Mouse (Mus musculus) midbrain, embryonic 15.5 days (tissue): ENCODE data around the gene Fam155a. TPM values are rescaled to one million over a fixed set of nuclear protein-coding genes. Genes with fewer than 3 reads are reported as not detected.
"Not testable (repeated sequence)": the region's sequence is repeated elsewhere in the genome, so short reads cannot be mapped to it uniquely, and the experiment has no call there.

Experiments
- ATAC-seq: fragments of 200-750 bp; cut with Nextera tagmentation; replicated peaks from 2 replicates; pipeline ENCODE4 v1.8.0; 2017; ENCODE audit warnings: moderate TSS enrichment
- H3K27ac ChIP-seq: fragments of 300-500 bp; sonication (generic); 2 replicates; pipeline ENCODE4 v1.5.1; 2015; ENCODE audit warnings: mild to moderate bottlenecking, inconsistent platforms
- H3K27me3 ChIP-seq: fragments of 300-500 bp; sonication (generic); replicated peaks from 2 replicates; pipeline ENCODE4 v1.6.1; 2015; ENCODE audit warnings: inconsistent platforms
- H3K36me3 ChIP-seq: fragments of 300-500 bp; sonication (generic); replicated peaks from 2 replicates; pipeline ENCODE4 v1.6.1; 2015; ENCODE audit warnings: inconsistent platforms
- H3K4me1 ChIP-seq: fragments of 300-500 bp; sonication (generic); 2 replicates; pipeline ENCODE4 v1.6.1; 2015; ENCODE audit warnings: inconsistent platforms
- H3K4me2 ChIP-seq: fragments of 300-500 bp; sonication (generic); 2 replicates; pipeline ENCODE4 v1.6.1; 2015; ENCODE audit warnings: inconsistent platforms, mild to moderate bottlenecking, moderate library complexity
- H3K4me3 ChIP-seq: fragments of 300-500 bp; sonication (generic); 2 replicates; pipeline ENCODE4 v1.5.1; 2015; ENCODE audit warnings: mild to moderate bottlenecking, inconsistent platforms
- H3K9ac ChIP-seq: fragments of 300-500 bp; sonication (generic); 2 replicates; pipeline ENCODE4 v1.6.1; 2015; ENCODE audit warnings: mild to moderate bottlenecking, inconsistent platforms
- H3K9me3 ChIP-seq: fragments of 300-500 bp; sonication (generic); 2 replicates; pipeline ENCODE4 v1.6.1; 2016; ENCODE audit warnings: inconsistent platforms
- WGBS: fragments of 180-500 bp; shearing (Covaris S2); methylation state at CpG from one replicate; pipeline ENCODE4 v1.1.7; 2015; ENCODE audit warnings: mixed read lengths; 5-methylcytosine and 5-hydroxymethylcytosine counted together
- polyA plus RNA-seq: library from polyadenylated mRNA; unstranded; fragments of >200 nt; fragmentation: Nextera tagmentation; extraction: Ambion mirVana; gene quantifications from 2 replicates; pipeline ENCODE4 v1.2.1, GENCODE M21; 2015

The Fam155a gene
- 32.8 and 34.1 TPM in 2 replicates for polyA plus RNA-seq

DNA sequence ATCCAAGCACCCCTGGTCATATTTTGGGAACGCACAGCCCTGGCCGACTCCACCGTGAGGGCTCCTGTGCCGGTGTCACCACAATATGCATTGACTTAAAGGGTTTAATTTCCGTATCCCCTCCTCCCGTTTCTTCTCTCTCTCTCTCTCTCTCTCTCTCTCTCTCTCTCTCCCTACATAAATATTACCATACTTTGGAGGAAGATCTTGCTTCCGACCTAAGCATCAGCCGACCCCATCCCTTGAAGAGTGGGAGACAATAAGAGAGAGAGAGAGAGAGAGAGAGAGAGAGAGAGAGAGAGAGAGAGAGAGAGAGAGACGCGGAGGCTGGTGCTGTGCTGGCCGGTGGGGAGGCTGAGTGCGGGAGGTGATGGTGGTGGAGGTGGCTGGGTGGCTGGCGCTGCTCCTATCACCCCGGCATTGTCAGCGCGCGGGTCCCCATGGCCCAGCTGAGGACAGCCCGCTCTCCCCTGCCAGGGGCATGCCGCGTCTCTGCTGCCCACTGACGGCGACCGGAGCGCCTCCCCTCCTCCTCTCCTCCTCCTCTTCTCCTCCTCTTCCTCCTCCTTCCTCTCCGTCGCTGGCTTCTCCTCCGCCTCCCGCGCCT, at the start of gene Fam155a:
TSS of gene Fam155a (minus strand) at position 163 of the 607 bp plus-strand sequence.
- Histone ChIP-seq H3K9me3 (no peaks in the 10 kb centered on the region), H3K4me2 (peak within 1 kb of the TSS; percentile 95), H3K9ac (peak within 1 kb of the TSS; percentile 83), H3K36me3 (no peaks in the 10 kb centered on the region), H3K4me3 (peak within 1 kb of the TSS; percentile 73), H3K4me1 (peaks cover 24% of the 10 kb centered on the region), H3K27me3 (no peaks in the 10 kb centered on the region), H3K27ac (peak within 1 kb of the TSS; percentile 94)
- ATAC-seq = peak; percentile 71
- under 1% methylated on average over 21 of the region's 29 CpGs for WGBS

DNA sequence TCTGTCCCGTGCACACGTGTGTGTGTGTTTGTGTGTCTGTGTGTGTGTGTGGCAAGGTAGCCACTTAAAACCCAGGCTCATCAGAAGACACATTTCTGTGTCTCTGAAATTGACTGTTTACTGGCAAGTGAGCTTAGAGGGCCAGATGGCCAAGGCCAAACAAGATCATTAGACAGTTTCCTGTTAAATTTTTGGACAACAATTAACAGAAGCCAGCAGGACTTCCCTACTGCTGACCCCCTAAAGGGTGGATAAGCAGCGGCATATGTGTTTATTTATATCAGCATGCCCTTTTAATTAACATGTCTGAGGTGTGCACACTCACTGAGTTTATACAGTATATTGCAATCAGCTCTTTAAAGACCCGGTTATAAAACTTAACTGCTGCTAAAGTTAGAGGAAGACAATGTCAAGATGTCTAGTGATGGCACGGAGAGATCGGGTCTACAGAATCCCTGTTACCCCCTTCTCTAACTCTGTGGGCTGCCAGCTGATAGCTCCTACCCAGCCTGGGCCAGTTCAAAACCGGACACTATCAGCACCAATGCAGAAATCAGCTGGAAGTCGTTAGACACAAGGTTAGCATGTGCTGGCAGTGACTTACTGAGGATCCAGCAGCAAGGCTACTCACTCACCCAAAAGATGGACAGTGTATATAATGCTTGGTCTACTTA, 42.4 kb upstream of the Fam155a start:
- no peak overlapping the region for H3K9ac ChIP-seq
- H3K4me3 ChIP-seq = no peak overlapping the region
- no peaks in the 10 kb centered on the region for H3K4me1 ChIP-seq
- H3K9me3 ChIP-seq = no peaks in the 10 kb centered on the region
- no peak overlapping the region for H3K4me2 ChIP-seq
- no peak overlapping the region for H3K27ac ChIP-seq
- no peaks in the 10 kb centered on the region for H3K27me3 ChIP-seq
- H3K36me3 ChIP-seq = no peaks in the 10 kb centered on the region
- 78% methylated on average over 8 of the region's 8 CpGs for WGBS
- ATAC-seq = no peak

DNA sequence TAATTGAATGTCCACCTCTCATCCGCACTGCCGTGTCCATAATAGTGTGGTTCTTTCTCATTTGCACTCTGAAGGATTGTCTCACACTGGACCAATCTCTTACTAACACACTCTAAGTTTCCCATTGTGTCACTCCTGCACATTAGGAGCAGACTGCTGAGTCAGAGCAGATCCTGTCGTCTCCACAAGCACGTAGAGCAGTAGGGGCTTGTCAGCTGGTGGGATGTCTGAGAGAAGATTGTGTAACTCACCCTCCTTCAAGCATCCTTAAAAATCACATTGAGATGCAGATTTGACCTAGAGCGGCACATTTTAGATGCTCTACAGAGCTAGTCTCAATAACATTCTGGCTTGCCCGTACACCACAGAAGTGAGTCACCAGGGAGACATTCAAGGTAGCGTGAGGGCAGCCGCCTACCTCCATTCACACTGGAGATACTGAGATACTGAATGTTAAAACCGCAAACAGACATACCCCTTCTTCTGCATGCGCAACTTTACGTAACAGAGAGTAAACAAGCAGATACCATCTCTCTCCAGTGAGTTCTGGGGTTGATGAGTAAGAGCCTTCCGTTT, 40.1 kb upstream of the Fam155a start:
- Histone ChIP-seq H3K27me3 (no peaks in the 10 kb centered on the region), H3K36me3 (no peaks in the 10 kb centered on the region), H3K4me3 (no peak overlapping the region), H3K4me1 (no peaks in the 10 kb centered on the region), H3K9me3 (no peaks in the 10 kb centered on the region), H3K27ac (no peak overlapping the region), H3K4me2 (no peak overlapping the region), H3K9ac (no peak overlapping the region)
- WGBS = 77% methylated on average over 12 of the region's 12 CpGs
- ATAC-seq = no peak

DNA sequence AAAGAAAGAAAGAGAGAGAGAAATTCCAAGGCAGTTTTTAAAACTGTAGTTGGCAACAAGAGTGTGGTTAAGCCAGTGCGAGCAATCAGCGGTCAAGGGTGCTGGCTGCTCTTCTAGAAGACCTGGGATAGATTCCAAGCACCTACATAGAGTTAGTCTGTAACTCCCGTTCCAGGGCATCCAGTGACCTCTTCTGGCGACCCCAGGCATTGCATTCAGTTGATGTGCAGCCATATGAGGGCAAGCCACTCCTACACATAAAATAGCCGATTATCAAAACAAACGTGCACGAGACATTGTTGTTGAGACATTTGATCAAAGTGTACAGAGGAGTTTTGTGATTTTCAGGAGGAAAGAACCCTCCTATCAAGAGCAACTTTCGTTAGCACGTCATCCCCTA, 37.6 kb upstream of the Fam155a start:
- H3K9me3 ChIP-seq = no peaks in the 10 kb centered on the region
- no peak overlapping the region for H3K9ac ChIP-seq
- H3K36me3 ChIP-seq = no peaks in the 10 kb centered on the region
- H3K27ac ChIP-seq = no peak overlapping the region
- 89% methylated on average over 9 of the region's 9 CpGs for WGBS
- H3K4me2 ChIP-seq = no peak overlapping the region
- H3K4me3 ChIP-seq = no peak overlapping the region
- ATAC-seq = no peak
- no peaks in the 10 kb centered on the region for H3K27me3 ChIP-seq
- H3K4me1 ChIP-seq = no peaks in the 10 kb centered on the region

DNA sequence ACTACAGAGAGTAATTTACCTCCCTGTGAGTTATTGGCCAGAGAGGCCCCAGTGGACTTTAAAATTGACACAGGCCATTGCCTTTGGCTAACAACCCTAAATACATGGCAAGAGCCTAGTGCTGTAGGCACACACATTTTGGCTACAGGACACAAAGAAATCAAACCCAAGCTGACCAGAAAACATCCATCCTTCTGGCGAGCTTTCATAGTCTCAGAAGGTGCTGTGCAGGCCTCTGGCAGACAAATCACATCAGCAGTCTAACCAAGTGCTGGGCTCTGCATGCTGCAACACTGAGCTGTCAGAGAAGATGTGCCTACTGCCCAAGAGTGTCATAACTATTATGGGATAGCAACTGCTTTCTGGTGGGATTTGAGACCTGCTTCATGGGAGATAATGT, 34.7 kb upstream of the Fam155a start:
- ATAC-seq = no peak
- Histone ChIP-seq H3K9ac (no peak overlapping the region), H3K36me3 (no peaks in the 10 kb centered on the region), H3K4me1 (no peaks in the 10 kb centered on the region), H3K27me3 (no peaks in the 10 kb centered on the region), H3K4me2 (no peak overlapping the region), H3K4me3 (no peak overlapping the region), H3K9me3 (no peaks in the 10 kb centered on the region), H3K27ac (no peak overlapping the region)
- WGBS = 69% methylated on average over 1 of the region's 1 CpGs

DNA sequence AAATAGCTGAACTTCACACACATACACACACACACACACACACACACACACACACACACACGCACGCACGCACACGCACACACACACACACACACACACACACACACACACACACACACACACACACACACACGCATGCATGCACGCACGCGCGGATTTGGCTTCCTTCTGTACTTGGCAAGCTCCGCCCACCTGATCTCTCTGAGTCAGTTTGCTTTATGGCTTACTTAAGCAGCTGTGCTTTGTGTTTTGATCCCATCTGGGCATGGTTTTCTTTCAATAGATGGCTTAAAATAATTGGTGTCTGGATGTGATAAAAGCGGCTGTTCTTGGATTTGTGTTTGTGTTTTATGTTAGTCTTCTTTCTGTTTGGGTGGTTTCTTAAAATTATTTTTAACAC, 29.4 kb upstream of the Fam155a start:
- not testable (repeated sequence) for H3K4me2 ChIP-seq, H3K9me3 ChIP-seq, H3K4me1 ChIP-seq, H3K27me3 ChIP-seq, ATAC-seq, H3K9ac ChIP-seq, H3K27ac ChIP-seq, H3K4me3 ChIP-seq, H3K36me3 ChIP-seq
- 61% methylated on average over 9 of the region's 11 CpGs for WGBS

DNA sequence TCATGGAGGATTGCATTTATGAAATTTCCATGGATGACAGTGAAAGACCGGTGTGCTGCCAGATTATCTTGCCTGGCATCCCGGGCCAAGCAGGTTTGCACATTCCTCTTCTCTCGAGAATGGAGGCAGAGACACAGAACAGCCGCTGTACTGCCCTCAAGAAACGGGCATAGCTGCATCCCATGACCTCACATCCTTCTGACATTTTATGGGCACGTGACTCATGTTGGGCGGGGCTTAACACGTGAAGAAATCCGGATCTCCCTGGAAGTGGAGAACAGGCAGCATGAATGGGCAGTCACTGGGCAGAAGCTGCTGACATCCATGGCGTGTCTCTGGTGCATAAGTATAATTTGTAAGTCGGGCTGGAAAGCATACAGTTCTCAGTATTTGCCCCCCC, 29.0 kb upstream of the Fam155a start:
- H3K27ac ChIP-seq = no peak overlapping the region
- no peaks in the 10 kb centered on the region for H3K27me3 ChIP-seq
- H3K4me3 ChIP-seq = no peak overlapping the region
- ATAC-seq = no peak
- H3K4me2 ChIP-seq = no peak overlapping the region
- H3K9me3 ChIP-seq = no peaks in the 10 kb centered on the region
- no peak overlapping the region for H3K9ac ChIP-seq
- no peaks in the 10 kb centered on the region for H3K36me3 ChIP-seq
- WGBS = 82% methylated on average over 11 of the region's 11 CpGs
- 0 out of 2 replicates have a peak, but pooled peaks cover 2% of the 10 kb centered on the region for H3K4me1 ChIP-seq

DNA sequence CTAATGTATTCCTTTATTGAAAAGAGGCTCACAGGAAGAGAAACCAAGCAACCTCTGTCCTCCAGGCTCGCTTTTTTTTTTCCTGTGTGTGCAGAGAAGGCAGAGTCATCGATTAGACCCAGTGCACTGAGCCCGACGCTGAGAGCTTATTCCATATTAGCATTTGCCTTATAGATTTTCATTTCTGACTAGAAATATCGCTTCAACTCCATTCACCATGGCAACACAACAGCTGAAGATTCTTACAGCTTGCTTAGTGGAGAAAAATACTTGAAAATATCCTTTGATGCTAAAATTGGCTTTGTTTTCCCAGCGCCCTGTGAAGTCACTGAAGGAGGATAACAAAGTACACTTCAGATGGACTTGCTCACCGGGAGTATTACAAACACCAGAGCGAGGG, 26.6 kb upstream of the Fam155a start:
- Histone ChIP-seq H3K4me3 (no peak overlapping the region), H3K27me3 (no peaks in the 10 kb centered on the region), H3K27ac (0 out of 2 replicates have a peak overlapping the region, but pooled peaks have one; percentile 13), H3K4me1 (0 out of 2 replicates have a peak, but pooled peaks cover 2% of the 10 kb centered on the region), H3K9ac (no peak overlapping the region), H3K36me3 (no peaks in the 10 kb centered on the region), H3K4me2 (no peak overlapping the region), H3K9me3 (no peaks in the 10 kb centered on the region)
- 65% methylated on average over 8 of the region's 8 CpGs for WGBS
- ATAC-seq = no peak

DNA sequence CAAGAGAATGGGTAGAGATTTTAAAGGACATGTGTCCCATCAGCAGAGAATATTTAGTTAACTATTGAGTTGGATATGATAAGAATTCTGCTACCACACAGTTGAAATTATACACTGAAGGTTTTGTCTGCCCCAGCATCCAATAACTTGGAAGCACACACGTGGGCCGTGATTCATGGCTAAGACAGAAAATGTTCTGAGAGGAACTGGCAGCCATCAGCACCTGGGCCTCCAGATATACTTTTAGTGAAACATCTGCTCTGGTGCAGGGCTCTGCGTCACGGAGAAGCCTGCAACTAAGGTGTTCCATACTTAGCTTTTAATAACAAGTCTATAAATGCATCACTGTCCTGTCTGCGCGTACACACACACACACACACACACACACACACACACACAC, 24.8 kb upstream of the Fam155a start:
- Histone ChIP-seq H3K4me1 (0 out of 2 replicates have a peak, but pooled peaks cover 2% of the 10 kb centered on the region), H3K9me3 (no peaks in the 10 kb centered on the region), H3K9ac (no peak overlapping the region), H3K27me3 (no peaks in the 10 kb centered on the region), H3K27ac (no peak overlapping the region), H3K4me2 (no peak overlapping the region), H3K4me3 (no peak overlapping the region), H3K36me3 (no peaks in the 10 kb centered on the region)
- 97% methylated on average over 6 of the region's 6 CpGs for WGBS
- no peak for ATAC-seq

DNA sequence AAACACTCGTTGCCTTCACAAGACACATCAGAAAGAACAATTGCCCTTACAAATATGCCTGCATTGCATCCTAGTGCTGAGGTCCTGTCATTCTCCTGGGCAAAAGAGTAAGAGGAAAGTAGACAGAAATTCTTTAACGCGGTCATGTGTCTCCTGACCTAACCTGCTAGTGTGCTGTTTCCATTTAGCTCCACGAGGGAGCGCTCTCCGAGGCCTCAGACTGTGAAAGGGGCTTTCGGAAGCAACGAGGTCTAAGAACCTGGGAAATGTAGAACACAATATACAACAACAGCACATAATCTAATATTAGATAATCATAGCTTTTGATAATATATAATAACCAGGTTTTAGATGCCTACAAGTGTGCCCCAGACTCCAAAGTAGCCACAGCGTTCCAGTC, 22.4 kb upstream of the Fam155a start:
- ATAC-seq = no peak
- no peak overlapping the region for H3K9ac ChIP-seq
- H3K4me1 ChIP-seq = 0 out of 2 replicates have a peak, but pooled peaks cover 2% of the 10 kb centered on the region
- H3K4me3 ChIP-seq = no peak overlapping the region
- no peaks in the 10 kb centered on the region for H3K36me3 ChIP-seq
- H3K27ac ChIP-seq = no peak overlapping the region
- no peak overlapping the region for H3K4me2 ChIP-seq
- WGBS = 69% methylated on average over 9 of the region's 9 CpGs
- H3K27me3 ChIP-seq = no peaks in the 10 kb centered on the region
- no peaks in the 10 kb centered on the region for H3K9me3 ChIP-seq

DNA sequence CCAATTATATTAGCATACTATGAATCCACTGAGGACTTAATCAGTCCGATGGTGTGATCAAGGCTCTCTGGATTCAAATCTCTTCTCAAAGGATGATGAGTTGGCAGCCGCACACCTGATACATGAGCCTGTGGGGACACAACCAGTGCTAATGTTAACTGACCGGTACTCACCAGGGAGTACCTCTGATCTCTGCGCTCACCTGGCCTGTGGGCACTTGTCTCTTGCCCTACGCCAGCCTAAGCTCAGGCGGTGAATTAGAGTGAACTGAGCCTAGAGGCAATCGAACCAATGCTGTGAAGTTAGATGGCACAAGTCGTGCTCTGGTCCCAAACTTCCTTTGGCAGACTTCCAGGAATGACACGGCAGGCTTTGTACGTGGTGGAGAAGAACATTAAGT, 9.4 kb upstream of the Fam155a start:
- 79% methylated on average over 10 of the region's 10 CpGs for WGBS
- Histone ChIP-seq H3K27ac (no peak overlapping the region), H3K4me1 (no peaks in the 10 kb centered on the region), H3K27me3 (no peaks in the 10 kb centered on the region), H3K9ac (no peak overlapping the region), H3K9me3 (no peaks in the 10 kb centered on the region), H3K4me2 (no peak overlapping the region), H3K4me3 (no peak overlapping the region), H3K36me3 (no peaks in the 10 kb centered on the region)
- no peak for ATAC-seq

DNA sequence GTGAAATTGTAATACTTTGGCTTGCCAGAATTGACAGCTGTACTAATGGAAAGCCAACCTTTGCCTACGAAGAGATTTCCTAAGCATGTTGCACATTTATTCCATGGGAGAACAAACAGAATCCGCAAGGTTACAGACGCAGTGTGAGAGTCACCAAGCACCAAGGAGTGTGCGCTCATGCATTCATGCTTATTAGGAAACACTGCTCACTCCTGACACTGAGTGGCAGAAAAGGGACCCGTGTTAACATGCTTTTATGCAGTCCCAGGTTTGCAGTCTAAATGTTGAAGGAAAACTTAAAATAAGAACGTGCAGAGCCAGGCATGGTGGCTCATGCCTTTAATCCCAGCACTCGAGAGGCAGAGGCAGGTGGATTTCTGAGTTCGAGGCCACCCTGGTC, 7.2 kb upstream of the Fam155a start:
- Histone ChIP-seq H3K27me3 (no peaks in the 10 kb centered on the region), H3K9me3 (no peaks in the 10 kb centered on the region), H3K4me3 (no peak overlapping the region), H3K4me1 (no peaks in the 10 kb centered on the region), H3K4me2 (no peak overlapping the region), H3K36me3 (no peaks in the 10 kb centered on the region), H3K9ac (no peak overlapping the region), H3K27ac (no peak overlapping the region)
- 53% methylated on average over 8 of the region's 8 CpGs for WGBS
- no peak for ATAC-seq

DNA sequence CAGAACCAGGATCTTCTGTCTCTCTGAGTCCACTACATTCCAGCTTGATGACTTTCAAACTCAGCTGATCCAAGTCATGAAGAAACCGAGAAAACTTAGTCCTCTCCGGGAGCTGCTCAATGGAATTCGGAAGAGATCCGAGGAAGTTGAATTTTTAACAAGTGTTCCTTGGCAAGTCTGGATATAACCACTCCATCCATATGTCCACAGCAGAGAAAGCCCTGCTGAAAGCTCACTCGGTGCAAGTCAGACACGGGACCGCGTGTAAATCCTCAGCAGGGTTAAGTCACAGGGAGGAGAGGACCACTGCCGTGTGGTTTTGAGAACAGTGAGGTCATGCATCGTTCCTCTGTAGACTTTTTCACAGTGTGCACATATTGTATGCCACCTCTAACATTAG, 5.9 kb upstream of the Fam155a start:
- no peaks in the 10 kb centered on the region for H3K36me3 ChIP-seq
- 85% methylated on average over 10 of the region's 10 CpGs for WGBS

More for the DNA sequence above, 5.9 kb upstream of the Fam155a start:
- peaks cover 9% of the 10 kb centered on the region for H3K4me1 ChIP-seq
- no peaks in the 10 kb centered on the region for H3K9me3 ChIP-seq
- no peak overlapping the region for H3K4me3 ChIP-seq
- H3K4me2 ChIP-seq = no peak overlapping the region
- H3K27ac ChIP-seq = no peak overlapping the region
- ATAC-seq = no peak
- no peak overlapping the region for H3K9ac ChIP-seq
- no peaks in the 10 kb centered on the region for H3K27me3 ChIP-seq
